Mouse (Mus musculus) macrophage (primary cell): ENCODE data around the gene Gm815. TPM values are rescaled to one million over a fixed set of nuclear protein-coding genes. Genes with fewer than 3 reads are reported as not detected.

ENCODE experiments used
- H3K27ac ChIP-seq: fragments of 350-480 bp; formaldehyde crosslinking; 2 replicates; pipeline ENCODE4 v1.9.0; 2021
- H3K36me3 ChIP-seq: fragments of 350-480 bp; formaldehyde crosslinking; 2 replicates; pipeline ENCODE4 v1.9.0; 2021; ENCODE audit errors: inconsistent target
- H3K4me3 ChIP-seq: fragments of 350-480 bp; formaldehyde crosslinking; 2 replicates; pipeline ENCODE4 v1.9.0; 2021; ENCODE audit errors: inconsistent target
- H3K79me2 ChIP-seq: fragments of 350-480 bp; formaldehyde crosslinking; 2 replicates; pipeline ENCODE4 v1.9.0; 2021; ENCODE audit errors: inconsistent target
- WGBS: methylation state at CpG from one replicate; pipeline ENCODE4 v1.1.7; 2026; ENCODE audit warnings: inconsistent platforms; ENCODE audit not compliant: missing documents; 5-methylcytosine and 5-hydroxymethylcytosine counted together
- polyA plus RNA-seq: library from polyadenylated mRNA; stranded (reverse); fragments of 250-400 nt; gene quantifications from 3 replicates; pipeline ENCODE4 v1.2.4, GENCODE M21; 2018; ENCODE audit warnings: inconsistent platforms
- total RNA-seq, 78 experiments: library from RNA; depleted of rRNA; stranded (reverse); fragments of 250-400 nt; gene quantifications; 1 replicate in 9 of 78; 2 replicates in 24 of 78; 3 replicates in 43 of 78; 4 replicates in 2 of 78; pipeline ENCODE4 v1.2.4; 2018; ENCODE audit warnings: inconsistent platforms in 56 of 78

The Gm815 gene
- not detected for total RNA-seq (2018; cell fraction: chromatin; rRNA removed)
- not detected for total RNA-seq (2018; cell fraction: cytosol; rRNA removed)
- total RNA-seq (2018; cell fraction: nucleus; rRNA removed) = not detected
- not detected in 3 replicates for polyA plus RNA-seq

GRCm38 (mm10) chr19:26885616-26886015 lies at the start of gene Gm815:
Gene Gm815 (plus strand): TSS chr19:26885881.
- no peak within 1 kb of the TSS for H3K27ac ChIP-seq
- H3K36me3 ChIP-seq = no peaks in the 10 kb centered on the region
- H3K4me3 ChIP-seq = no peak within 1 kb of the TSS
- no peaks in the 10 kb centered on the region for H3K79me2 ChIP-seq
- 87% methylated on average over 6 of the region's 6 CpGs for WGBS

- Histone ChIP-seq H3K79me2 (no peaks in the 10 kb centered on the region), H3K27ac (no peak overlapping the region), H3K4me3 (no peak overlapping the region), H3K36me3 (no peaks in the 10 kb centered on the region)
- 18% methylated on average over 1 of the region's 1 CpGs for WGBS
Observed at GRCm38 (mm10) chr19:26837626-26838025, 48.1 kb upstream of the Gm815 start.

GRCm38 (mm10) chr19:26843896-26844295 lies 41.8 kb upstream of the Gm815 start:
- 89% methylated on average over 6 of the region's 6 CpGs for WGBS
- no peaks in the 10 kb centered on the region for H3K36me3 ChIP-seq
- H3K79me2 ChIP-seq = no peaks in the 10 kb centered on the region
- H3K4me3 ChIP-seq = no peak overlapping the region
- no peak overlapping the region for H3K27ac ChIP-seq

GRCm38 (mm10) chr19:26844813-26845212 lies 40.9 kb upstream of the Gm815 start:
- H3K27ac ChIP-seq = no peak overlapping the region
- H3K4me3 ChIP-seq = no peak overlapping the region
- no peaks in the 10 kb centered on the region for H3K79me2 ChIP-seq
- no peaks in the 10 kb centered on the region for H3K36me3 ChIP-seq
- WGBS = 66% methylated on average over 8 of the region's 8 CpGs

- no peaks in the 10 kb centered on the region for H3K36me3 ChIP-seq
- H3K27ac ChIP-seq = no peak overlapping the region
- H3K79me2 ChIP-seq = no peaks in the 10 kb centered on the region
- H3K4me3 ChIP-seq = peak overlapping the region; percentile 45
- 6% methylated on average over 15 of the region's 16 CpGs for WGBS
Observed at GRCm38 (mm10) chr19:26845276-26846016, 40.2 kb upstream of the Gm815 start.

- 17% methylated on average over 1 of the region's 1 CpGs for WGBS
- Histone ChIP-seq H3K4me3 (peak overlapping the region; percentile 45; the same call in 1 of the 2 replicates), H3K27ac (no peak overlapping the region), H3K36me3 (no peaks in the 10 kb centered on the region), H3K79me2 (no peaks in the 10 kb centered on the region)
Observed at GRCm38 (mm10) chr19:26846017-26846285, 39.7 kb upstream of the Gm815 start.

GRCm38 (mm10) chr19:26851017-26851782 lies 34.5 kb upstream of the Gm815 start:
- 39% methylated on average over 10 of the region's 10 CpGs for WGBS
- no peak overlapping the region for H3K27ac ChIP-seq
- no peaks in the 10 kb centered on the region for H3K36me3 ChIP-seq
- no peak overlapping the region for H3K4me3 ChIP-seq
- H3K79me2 ChIP-seq = no peaks in the 10 kb centered on the region

GRCm38 (mm10) chr19:26852325-26852900 lies 33.3 kb upstream of the Gm815 start:
- WGBS = 85% methylated on average over 10 of the region's 10 CpGs
- Histone ChIP-seq H3K27ac (no peak overlapping the region), H3K36me3 (no peaks in the 10 kb centered on the region), H3K4me3 (no peak overlapping the region), H3K79me2 (no peaks in the 10 kb centered on the region)

- WGBS = 42% methylated on average over 8 of the region's 8 CpGs
- H3K4me3 ChIP-seq = no peak overlapping the region
- no peak overlapping the region for H3K27ac ChIP-seq
- H3K79me2 ChIP-seq = no peaks in the 10 kb centered on the region
- no peaks in the 10 kb centered on the region for H3K36me3 ChIP-seq
Observed at GRCm38 (mm10) chr19:26853701-26854282, 31.9 kb upstream of the Gm815 start.

- no peak overlapping the region for H3K4me3 ChIP-seq
- no peaks in the 10 kb centered on the region for H3K79me2 ChIP-seq
- 87% methylated on average over 4 of the region's 4 CpGs for WGBS
- no peaks in the 10 kb centered on the region for H3K36me3 ChIP-seq
- no peak overlapping the region for H3K27ac ChIP-seq
Observed at GRCm38 (mm10) chr19:26854661-26855060, 31.0 kb upstream of the Gm815 start.

- Histone ChIP-seq H3K36me3 (no peaks in the 10 kb centered on the region), H3K4me3 (no peak overlapping the region), H3K79me2 (no peaks in the 10 kb centered on the region), H3K27ac (no peak overlapping the region)
- 94% methylated on average over 7 of the region's 7 CpGs for WGBS
Observed at GRCm38 (mm10) chr19:26855152-26855551, 30.5 kb upstream of the Gm815 start.

GRCm38 (mm10) chr19:26858427-26859194 lies 27.1 kb upstream of the Gm815 start:
- 89% methylated on average over 12 of the region's 12 CpGs for WGBS
- Histone ChIP-seq H3K79me2 (no peaks in the 10 kb centered on the region), H3K27ac (no peak overlapping the region), H3K36me3 (no peaks in the 10 kb centered on the region), H3K4me3 (no peak overlapping the region)

- H3K36me3 ChIP-seq = no peaks in the 10 kb centered on the region
- 90% methylated on average over 5 of the region's 5 CpGs for WGBS
- no peaks in the 10 kb centered on the region for H3K79me2 ChIP-seq
- no peak overlapping the region for H3K4me3 ChIP-seq
- H3K27ac ChIP-seq = no peak overlapping the region
Observed at GRCm38 (mm10) chr19:26859195-26859570, 26.5 kb upstream of the Gm815 start.

GRCm38 (mm10) chr19:26863662-26864061 lies 22.0 kb upstream of the Gm815 start:
- WGBS = 93% methylated on average over 5 of the region's 5 CpGs
- H3K79me2 ChIP-seq = no peaks in the 10 kb centered on the region
- no peak overlapping the region for H3K27ac ChIP-seq
- H3K36me3 ChIP-seq = no peaks in the 10 kb centered on the region
- no peak overlapping the region for H3K4me3 ChIP-seq
